Mouse (Mus musculus) naive thymus-derived CD4-positive, alpha-beta T cell, adult 2 months (primary cell): ENCODE results near the gene Tnp1.

ENCODE experiments used
- DNase-seq: peaks from one replicate; pipeline ENCODE4 v3.0.0-alpha.2; 2011; ENCODE audit warnings: low read depth

The Tnp1 gene

GRCm38 (mm10) chr1:73006847-73007246 is 8.9 kb downstream of the Tnp1 start:
- DNase-seq: no peak

DNA sequence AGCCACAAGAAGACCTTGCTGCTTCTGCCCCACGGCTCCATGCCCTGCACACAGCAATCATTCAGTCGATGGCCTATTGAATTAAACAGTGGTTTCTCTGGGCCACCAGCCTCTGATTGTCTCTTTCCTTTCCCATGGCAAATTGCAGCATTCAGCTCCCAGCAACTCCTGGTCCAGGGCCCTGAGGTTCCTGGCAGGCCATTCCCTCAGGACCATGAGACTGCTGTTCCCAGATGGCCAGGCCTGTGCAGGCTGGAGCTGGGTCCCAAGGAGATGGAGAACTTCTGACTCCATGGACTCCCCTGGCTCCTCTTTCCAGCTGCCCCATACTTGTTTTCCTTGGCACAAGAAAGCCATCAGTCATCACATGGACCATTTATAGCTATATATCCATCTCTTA is 10.8 kb downstream of the Tnp1 start:
- no peak for DNase-seq

- no peak for DNase-seq
Measured at GRCm38 (mm10) chr1:73002637-73003036, 13.1 kb downstream of the Tnp1 start.

DNA sequence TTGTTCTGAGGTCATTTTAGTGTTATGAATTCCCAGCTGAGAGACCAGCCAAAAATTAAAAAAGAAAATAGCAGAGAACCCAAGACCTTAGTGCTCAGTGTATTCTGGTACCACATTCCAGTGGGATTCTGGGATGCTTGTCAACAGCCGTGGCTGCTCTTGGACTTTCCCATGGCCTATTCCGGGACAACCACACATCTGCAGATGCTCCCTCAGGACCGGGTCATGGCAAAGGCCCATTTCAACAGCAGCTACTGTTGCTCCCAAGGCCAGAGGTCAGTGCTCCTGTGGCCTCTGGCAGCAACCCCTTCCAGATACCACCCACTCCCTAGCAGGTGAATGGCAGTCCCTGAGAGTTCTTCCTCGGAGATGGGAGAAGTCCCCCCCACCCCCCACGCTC is 13.7 kb downstream of the Tnp1 start:
- DNase-seq: no peak

- no peak for DNase-seq
Measured at GRCm38 (mm10) chr1:72994751-72995528, 20.8 kb downstream of the Tnp1 start.

DNA sequence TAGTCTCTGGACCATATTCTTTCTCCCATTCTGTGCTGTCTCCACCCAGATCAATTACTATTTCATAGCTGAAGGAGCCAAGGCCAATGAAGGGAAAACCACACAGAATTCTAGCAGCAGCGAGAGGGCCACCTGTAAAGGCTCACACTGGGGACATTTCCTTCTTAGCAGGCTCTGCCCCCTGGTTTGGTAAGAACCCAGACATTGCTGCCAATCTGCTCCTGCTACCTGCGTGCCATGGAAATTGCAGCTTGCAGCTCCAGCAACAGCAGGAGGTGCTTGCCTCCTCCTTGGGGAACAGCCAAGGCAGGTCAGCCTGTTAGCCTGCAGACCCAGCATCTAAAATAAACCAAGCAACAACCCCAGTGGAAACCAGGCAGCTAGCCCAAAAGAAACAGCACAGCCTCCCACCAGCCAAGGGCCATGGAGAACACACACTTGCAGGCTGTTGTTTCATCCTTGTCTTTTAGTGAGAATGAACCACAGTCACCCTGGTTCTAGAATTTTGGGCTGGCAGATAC is 22.7 kb downstream of the Tnp1 start:
- no peak for DNase-seq

DNA sequence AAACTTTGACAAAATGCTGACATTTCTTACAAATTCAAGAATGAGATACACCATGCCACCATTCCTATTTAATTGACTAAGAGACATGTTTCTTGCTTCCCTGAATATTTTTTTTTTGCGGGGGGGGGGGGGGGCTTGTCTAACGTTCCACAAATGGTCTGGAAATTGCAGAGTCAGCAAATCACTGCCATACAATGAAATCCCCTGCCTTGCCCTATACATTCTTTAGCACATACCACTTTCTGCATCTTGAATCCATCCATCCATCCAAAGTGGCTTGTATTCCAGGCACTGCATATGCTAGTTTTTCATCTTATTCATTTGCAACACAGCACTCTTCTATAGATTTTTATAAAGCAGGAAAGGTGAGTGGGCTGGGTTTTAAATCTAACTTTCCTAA is 23.5 kb downstream of the Tnp1 start:
- DNase-seq: no peak

GRCm38 (mm10) chr1:72988904-72989303 is 26.8 kb downstream of the Tnp1 start:
- DNase-seq: no peak

GRCm38 (mm10) chr1:72986715-72987114 is 29.0 kb downstream of the Tnp1 start:
- no peak for DNase-seq

DNA sequence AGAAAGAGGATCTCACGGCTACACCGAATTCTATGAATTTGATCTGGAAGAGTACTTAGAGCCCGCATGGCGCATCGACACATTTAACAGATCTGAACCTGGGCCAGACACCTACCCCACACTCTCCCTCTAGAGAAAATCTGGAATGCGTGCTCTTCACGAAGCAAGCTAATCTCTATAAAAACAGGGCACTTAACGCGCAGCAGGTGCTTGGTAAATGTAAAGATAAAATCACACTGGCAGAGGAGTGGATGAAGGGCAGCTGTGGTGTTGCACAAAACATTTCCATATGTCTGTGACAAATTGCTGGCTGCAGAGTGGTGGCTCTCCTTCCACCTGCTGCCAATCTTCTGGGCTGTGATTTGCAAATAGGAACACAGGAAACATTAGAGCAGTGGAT is 36.8 kb downstream of the Tnp1 start:
- no peak for DNase-seq

DNA sequence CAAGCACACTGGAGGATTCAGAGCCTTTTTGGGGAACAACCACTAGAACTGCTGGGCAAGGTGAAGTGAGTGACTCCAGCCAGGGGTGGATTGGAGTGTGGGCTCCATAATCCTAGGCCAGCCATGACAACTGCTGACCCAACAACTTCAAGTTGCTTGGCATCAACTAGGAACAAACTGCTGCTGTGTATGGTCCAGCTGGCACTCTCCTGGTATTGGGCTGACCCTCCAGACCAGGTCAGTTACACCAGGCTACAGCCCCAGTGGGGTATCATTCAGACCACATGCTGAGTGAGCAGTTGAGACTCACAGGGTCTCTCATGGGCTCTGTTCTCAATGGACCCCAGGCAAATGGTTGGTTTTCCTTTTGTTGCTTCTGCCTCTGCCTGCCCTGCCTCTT is 41.5 kb downstream of the Tnp1 start:
- DNase-seq: no peak

DNA sequence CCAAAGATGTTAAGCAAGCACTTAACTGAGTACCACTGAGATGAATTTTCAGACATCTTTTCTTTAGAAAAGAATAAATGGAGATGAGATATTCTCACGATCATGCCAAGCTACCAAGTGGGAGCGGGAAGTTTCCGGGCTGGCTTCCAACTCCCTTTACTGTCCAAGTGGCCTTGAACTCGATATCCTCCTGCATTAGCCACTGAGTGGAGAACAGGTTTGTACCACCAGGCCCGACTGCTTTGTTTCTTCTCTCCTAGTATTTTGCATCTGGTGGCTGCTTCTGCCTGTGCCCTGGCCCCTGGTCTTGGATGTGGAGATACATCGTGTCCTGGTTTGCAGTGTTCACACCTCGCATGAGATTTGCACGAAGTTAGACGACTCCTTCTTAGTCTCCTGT is 45.2 kb downstream of the Tnp1 start:
- DNase-seq: no peak

DNA sequence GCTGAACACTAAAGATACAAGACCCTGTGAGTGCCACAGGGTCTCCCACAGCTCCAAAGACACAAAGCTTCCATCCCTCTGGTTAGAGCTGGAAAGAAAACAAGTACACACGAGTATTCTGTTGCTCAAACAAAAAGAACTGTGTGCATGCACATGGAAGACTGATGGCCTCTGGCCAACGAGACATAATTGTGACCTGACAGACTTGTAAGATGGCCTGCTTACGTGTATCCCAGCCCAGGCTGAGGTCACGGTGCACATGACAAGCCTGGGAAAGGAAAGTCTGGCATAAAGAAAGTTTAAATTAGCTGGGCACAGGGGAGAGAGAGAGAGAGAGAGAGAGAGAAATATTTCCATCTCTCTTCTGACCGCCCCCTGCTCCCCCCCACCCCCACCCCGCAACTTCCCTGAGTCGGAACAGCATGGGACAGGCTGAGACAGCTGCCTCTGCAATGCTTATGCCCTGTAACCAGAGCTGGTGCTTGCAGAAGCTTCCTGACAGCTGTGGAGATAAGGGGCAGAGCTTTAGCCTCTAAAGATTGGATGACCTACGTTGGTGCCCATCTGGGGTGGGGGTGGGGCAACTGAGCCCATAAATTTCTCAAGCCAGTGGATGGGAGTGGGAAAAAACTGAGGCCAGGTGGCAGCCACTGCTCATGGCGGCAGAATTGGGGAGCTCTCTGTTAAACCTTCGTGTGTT is 46.4 kb downstream of the Tnp1 start:
- no peak for DNase-seq

- no peak for DNase-seq
Measured at GRCm38 (mm10) chr1:72966423-72966822, 49.3 kb downstream of the Tnp1 start.
